Mouse (Mus musculus) kidney, adult 9 months (tissue): ENCODE measurements around the gene Nip7.
"Not testable (repeated sequence)": the region's sequence is repeated elsewhere in the genome, so short reads cannot be mapped to it uniquely, and the experiment has no call there.

Source experiments
- DNase-seq: peaks from one replicate; pipeline ENCODE4 v3.0.0; 2022

Gene Nip7

GRCm38 (mm10) chr8:107056076-107056972, at the start of gene Nip7, which contains the start of gene Cog8:
Nip7 (plus strand) TSS chr8:107056877.
Cog8 (minus strand) TSS chr8:107056689.
- DNase-seq = peak; percentile 99

DNA sequence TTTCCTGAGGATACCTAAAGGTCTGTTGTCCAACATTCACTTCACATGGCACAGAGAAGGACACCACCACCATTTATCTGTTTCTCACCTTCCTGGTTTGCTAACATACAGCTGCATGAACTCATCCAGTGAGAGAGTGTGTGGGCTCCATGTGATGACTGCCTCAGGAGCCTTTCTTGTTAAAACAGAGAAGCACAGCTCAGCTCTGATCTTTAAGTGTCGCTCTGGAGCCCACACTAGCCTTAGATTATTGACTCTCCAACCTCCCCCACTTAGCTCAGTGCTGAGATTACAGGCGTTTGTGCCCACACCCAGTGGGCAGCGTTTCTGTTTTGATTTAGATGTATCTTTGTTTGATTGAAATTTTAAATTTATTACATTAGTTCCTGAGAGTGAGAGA, 48.9 kb upstream of the Nip7 start:
- no peak for DNase-seq

DNA sequence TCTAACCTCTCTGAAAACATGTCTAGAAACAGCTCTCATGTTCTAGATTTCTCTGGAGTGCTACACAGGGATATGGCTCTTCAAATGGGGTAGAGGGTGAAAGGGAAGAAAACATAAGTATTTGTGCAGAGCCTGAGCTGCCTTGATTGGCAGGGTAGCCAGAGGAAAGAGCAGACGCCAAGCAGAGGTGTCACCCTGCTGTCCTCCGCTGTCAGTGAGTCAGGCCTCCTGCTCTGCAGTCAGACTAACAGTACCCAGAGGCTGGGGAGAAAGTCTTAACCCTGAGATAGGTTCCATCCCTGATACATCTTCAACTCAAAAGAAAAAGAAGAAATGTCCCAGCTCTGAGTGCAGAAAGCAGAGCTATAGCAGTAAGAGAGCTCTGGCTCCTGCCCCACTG, 44.0 kb upstream of the Nip7 start:
- no peak for DNase-seq

- DNase-seq = no peak
These were observed 41.8 kb upstream of the Nip7 start for GRCm38 (mm10) chr8:107014915-107015314.

DNA sequence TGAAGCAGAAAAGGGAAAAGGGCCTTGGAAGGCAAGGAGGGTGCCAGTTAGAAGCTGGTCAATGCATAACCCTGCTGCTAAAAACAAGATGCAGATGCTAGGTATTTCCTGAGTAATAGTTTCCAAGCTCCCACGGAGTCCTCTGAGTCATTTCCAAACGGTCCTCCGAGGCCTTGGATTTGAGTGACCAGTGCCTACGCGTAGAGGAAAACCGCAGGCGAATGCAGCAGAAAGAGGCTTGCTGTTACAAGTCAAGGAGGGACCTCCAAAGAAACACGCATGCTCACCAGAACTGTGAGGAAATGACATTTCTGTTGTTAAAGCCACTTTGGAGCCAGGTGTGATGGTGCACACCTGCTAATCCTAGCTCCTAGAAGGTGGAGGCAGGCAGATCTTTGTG, 33.2 kb upstream of the Nip7 start:
- DNase-seq = no peak

GRCm38 (mm10) chr8:107029310-107029709, 27.4 kb upstream of the Nip7 start:
- DNase-seq = no peak

DNA sequence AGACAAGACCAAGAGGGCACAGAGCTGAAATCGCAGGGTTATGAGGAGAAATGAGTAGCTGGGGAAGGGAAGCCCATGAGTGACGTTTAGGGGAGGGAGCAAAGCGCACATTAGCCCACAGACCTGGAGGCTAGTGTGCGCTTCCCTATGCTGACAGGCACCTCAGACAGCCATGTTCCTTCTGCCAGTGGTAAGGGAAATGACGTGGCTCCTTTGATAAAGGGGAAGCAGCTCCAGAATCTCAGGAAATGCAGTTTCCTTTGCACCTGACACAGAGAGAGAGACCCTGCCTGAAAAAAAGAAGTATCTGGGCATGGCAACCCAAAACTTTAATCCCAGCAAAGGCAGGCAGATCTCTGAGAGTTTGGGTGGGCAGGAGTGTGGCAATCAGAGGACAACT, 26.6 kb upstream of the Nip7 start:
- DNase-seq = no peak

DNA sequence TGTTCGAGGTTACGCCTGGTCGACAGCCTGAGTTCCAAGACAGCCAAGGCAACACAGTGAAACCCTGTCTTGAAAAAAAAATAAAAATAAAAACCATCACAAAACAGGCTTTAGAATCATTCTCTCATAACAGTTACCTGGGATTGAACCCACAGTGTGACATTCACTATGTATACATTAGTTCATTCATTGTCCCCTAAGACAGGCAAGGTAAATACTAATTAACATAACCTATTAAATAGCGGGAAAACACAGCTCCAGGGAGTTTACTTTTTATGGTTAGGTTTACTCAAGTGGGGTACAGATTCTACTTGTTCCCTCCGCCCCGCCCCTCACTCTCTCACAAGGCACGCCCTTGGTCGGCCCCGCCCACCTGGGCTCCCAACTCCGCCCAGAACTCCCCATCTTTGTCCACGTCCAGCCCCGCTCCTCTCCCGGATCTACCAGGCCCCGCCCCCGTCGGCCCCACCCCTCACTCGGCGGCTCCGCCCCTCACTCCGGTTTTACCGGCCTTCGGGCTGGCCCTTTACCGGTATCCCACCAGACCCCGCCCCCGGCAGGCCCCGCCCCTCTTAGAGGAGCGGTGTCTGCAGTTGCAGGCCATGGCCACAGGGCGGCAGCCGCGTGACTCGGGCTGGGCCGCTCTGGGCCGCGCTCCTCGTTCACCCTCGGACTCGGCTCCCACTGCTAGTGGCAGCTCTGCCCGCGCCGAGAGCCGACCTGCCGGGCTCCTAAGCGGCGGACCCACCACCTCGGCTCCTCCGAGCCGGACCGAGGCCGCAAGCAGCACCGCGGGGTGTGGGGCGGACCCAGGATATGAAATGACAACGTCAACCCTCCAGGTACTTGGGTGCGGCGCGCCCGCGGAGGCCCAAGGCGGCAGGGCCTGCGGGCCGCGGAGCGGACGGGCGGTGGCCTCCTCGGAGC, 25.8 kb upstream of the Nip7 start, which contains the start of gene Vps4a:
Gene Vps4a, plus strand, starts transcription at position 573 of the 927 bp plus-strand sequence.
- DNase-seq = peak; percentile 99

- DNase-seq = no peak
These were observed 25.0 kb upstream of the Nip7 start for GRCm38 (mm10) chr8:107031577-107032090.

DNA sequence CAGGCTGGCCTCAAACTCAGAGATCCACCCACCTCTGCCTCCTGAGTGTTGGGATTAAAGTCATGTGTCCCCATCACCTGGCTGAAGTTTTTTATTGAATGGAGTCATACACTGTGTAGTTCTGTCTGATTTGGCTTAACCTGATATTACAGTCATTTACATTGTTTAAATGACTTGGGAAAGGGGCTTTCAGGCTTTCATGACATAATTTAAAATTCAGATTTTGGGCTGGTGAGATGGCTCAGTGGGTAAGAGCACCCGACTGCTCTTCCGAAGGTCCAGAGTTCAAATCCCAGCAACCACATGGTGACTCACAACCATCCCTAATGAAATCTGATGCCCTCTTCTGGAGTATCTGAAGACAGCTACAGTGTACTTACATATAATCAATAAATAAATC, 23.1 kb upstream of the Nip7 start:
- DNase-seq = not testable (repeated sequence)

GRCm38 (mm10) chr8:107035641-107036040, 21.0 kb upstream of the Nip7 start:
- no peak for DNase-seq

- peak; percentile 58 for DNase-seq
These were observed 20.1 kb upstream of the Nip7 start for GRCm38 (mm10) chr8:107036626-107037025.

- DNase-seq = no peak
These were observed 16.0 kb upstream of the Nip7 start for GRCm38 (mm10) chr8:107040632-107041031.

DNA sequence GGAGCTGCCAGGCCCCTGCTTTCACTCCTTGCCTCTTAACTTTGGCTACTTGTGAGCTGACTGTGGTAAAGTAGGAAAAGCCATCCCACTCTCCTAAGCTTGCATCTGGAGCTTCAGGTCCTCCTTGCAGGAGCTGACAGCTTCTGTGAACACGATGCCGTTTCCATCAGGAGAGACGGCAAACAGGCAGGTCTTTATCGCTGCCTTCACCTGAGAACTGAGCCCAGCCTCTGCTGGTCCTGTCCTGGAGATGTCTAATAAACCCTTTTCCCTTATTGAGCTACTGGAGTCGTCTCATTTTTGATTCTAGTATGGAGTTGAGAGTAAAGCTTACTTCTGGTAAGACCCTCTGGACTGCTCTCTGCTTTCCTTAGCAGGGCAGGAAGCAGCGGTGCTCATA, 11.2 kb upstream of the Nip7 start:
- DNase-seq = no peak

DNA sequence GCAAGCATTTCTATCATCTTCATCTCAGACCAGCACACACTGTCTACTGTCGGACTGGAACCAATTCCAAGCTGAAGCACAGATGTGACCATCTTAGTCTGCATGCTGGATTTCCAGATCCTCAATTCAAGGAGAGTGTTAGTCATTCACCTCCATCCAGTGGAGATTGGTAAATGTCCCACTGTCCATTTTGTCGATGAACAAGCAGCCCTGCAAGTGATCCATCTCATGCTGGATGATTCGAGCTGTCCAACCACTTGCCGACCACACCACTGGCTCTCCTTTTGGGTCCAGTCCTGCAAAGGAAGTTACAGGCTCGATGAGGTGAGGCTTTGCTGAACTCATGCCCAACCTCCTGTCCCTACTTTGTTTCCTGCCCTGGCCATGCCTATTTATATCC, 9.7 kb upstream of the Nip7 start:
- no peak for DNase-seq

DNA sequence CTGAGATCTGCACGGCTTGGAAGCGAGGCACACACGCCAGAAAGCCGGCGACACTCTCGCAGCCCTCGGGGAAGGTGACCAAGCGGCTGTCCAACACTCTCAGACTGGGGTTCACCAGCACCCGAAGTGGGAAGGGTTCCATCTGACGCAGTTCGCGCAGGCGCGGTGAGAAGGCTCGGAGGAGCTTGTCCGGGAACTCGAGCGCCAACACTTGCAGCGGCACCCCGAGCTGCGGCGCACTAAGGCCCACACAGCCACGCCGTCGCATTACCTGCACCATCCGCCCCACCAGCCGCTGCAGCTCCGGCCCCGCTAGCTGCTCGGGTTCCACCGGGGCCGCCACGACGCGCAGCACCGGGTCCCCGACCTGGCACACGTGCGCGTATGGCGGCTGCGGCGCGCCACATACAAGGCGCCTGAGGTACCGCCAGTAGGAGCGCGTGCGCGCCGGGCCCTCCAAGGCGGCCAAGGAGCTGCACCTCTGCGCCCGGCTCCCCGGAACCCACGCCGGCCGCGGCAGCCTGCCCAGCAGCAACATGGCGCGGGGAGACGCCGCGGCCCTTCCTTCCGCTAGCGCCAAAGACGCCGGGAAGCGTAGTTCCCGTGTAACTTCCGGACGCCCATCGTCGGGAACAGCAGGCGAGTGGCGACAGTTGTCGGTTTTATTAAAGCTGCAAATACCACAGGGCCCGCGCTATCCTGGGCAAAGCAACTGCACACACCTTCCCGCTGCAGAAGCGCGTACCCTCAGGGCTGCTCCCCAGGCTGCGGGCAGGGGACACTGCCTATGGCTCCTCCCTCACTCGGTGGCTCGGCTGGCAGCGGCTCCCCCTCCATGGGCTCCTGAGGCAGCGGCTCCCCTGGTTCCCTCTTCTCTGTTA, 8.4 kb upstream of the Nip7 start, which contains the start of gene Pdf:
Gene Pdf, minus strand, starts transcription at position 554 of the 881 bp plus-strand sequence.
- DNase-seq = peak; percentile 83

GRCm38 (mm10) chr8:107049480-107049879, 7.2 kb upstream of the Nip7 start:
- DNase-seq = no peak

GRCm38 (mm10) chr8:107052046-107052445, 4.6 kb upstream of the Nip7 start:
- DNase-seq = no peak

DNA sequence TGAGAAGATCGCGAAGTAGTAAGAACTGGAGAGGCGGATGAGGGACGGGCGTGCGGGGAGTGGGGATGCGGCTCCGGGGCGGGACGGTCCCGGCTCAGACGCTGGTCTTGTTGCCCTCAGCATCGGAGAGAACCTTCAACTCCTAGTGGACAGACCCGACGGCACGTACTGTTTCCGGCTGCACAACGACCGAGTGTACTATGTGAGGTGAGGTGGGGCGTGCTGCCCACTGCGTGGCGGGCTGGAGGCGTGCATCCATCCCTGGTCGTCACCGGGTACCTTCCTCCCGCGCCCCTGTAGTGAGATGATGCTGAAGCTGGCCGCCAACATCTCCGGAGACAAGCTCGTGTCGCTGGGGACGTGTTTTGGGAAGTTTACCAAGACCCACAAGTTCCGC, 294 bp downstream of the Nip7 start:
- no peak for DNase-seq

- DNase-seq = no peak
These were observed 5.9 kb downstream of the Nip7 start for GRCm38 (mm10) chr8:107062613-107063012.

DNA sequence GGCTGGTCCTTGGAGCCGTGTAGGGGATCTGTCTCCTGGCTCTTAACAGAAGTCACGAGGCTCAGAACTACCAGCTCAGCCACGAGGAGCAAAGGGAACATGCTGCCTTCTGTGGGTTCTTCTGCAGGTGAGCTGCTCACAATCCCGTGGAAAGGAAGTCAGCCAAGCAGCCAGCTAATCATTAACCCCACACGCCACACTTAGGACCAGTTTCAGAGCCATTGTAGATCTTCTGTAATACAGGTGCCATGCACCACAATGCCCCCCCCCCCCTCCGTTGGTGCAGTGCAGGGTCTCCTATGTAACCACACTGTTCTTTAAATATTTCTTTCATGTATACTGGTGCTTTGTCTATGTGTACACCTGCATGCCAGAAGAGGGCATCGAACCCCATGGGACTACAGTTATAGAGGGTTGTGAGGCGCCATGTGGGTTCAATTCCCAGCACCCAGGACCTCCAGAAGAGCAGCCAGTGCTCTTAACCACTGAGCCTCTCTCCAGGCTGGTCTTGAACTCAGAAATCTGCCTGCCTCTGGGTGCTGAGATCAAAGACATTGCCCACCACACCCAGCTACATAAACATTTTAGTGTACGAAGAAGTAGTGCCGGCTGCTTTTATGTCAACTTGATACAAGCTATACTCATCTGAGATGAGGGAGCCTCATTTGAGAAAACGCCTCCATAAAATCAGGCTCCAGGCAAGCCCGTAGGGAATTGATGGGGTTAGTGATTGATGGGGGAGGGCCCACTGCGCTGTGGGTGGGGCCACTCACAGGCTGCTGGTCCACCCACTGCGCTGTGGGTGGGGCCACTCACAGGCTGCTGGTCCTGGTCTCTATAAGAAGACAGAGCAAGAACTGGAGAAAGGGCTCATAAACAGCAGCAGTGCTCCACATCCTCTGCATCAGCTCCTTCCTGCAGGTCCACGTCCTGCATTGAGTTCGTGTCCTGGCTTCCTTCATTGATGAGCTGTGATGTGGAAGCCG, 9.1 kb downstream of the Nip7 start, which contains the start of gene Tmed6:
Gene Tmed6, minus strand, starts transcription at position 134 of the 986 bp plus-strand sequence.
- peak; percentile 91 for DNase-seq
